Mouse (Mus musculus): Measurements from ENCODE around the gene Ptpra. TPM values are rescaled to one million over a fixed set of nuclear protein-coding genes. Genes with fewer than 3 reads are reported as not detected.
"Not testable (repeated sequence)": the region's sequence is repeated elsewhere in the genome, so short reads cannot be mapped to it uniquely, and the experiment has no call there.

Gene Ptpra
- total and polyA plus RNA-seq, 2 experiments from 2014 or later, result 144 to 147 TPM

DNA sequence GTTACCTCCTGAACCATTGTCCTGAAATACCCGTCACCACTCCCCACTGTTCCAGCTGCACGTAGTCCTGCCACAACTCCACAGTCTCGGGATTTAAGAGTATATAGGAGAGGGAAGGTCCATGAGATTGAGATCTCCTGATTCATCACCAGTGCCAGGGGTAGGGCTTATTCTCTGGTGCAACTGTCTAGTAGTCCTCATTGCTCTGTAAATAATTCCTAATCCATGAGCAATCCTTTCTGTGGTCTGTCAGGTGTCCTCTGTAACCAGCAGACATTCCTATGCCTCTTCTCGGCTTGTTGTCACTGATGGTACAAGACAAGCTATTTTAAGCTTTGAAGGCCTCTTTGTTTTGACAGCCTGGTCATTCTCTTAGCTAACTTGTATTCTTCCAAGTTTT lies 46.9 kb downstream of the Ptpra start:
- Histone ChIP-seq H3K36me3 (ENCODE audit: insufficient read depth, low read length) (no peaks in the 10 kb centered on the region), H3K4me3 (ENCODE audit: low read depth, low read length) (no peak overlapping the region), H3K4me1 (ENCODE audit: insufficient read depth, low read length) (no peaks in the 10 kb centered on the region), H3K27ac (ENCODE audit: low read depth, low read length) (no peak overlapping the region), H3K27me3 (ENCODE audit: insufficient read depth, low read length) (no peaks in the 10 kb centered on the region), H3K4me2 (ENCODE audit: low read depth, low read length, poor library complexity, severe bottlenecking) (no peak overlapping the region), H3K9ac (replicated peaks; ENCODE audit: low read length, poor library complexity, severe bottlenecking) (no peak overlapping the region), H3K9me3 (ENCODE audit: low read length) (no peaks in the 10 kb centered on the region)
- 26% methylated on average over 4 of the region's 4 CpGs for WGBS
- DNase-seq (ENCODE audit: low spot score) (no peak), ATAC-seq (ENCODE audit: low FRiP score) (no peak)
- TF ChIP-seq CTCF (IDR thresholded peaks at IDR 0.05), result no peak

DNA sequence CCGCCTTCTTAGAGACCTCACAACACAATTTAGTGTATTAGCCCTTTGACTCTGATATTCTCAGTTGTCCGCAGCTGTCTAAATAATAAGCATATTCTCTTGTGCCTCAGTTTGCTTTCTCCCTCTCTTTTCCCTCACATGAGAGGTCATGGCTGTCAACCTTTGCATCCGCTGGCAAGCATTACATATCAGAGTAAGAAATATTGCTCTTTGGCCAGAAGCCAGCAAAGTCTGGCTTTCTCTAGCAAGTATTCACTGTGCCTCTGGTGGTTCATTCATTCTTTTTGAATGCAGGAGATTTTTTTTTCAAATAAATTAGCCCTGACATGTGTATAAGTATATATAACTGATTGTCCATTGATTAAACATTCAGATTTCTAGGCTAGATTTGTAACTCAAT lies 49.5 kb downstream of the Ptpra start:
- ATAC-seq (ENCODE audit: low FRiP score) (no peak), DNase-seq (ENCODE audit: low spot score) (peak; percentile 23)
- H3K27ac ChIP-seq (ENCODE audit: low read depth, low read length), result no peak overlapping the region
- no peak overlapping the region for H3K4me3 ChIP-seq (ENCODE audit: low read depth, low read length)
- 78% methylated on average over 3 of the region's 3 CpGs for WGBS
- no peak for TF ChIP-seq CTCF (IDR thresholded peaks at IDR 0.05)
- no peak overlapping the region for H3K9ac ChIP-seq (replicated peaks; ENCODE audit: low read length, poor library complexity, severe bottlenecking)
- no peaks in the 10 kb centered on the region for H3K4me1 ChIP-seq (ENCODE audit: insufficient read depth, low read length)
- no peaks in the 10 kb centered on the region for H3K9me3 ChIP-seq (ENCODE audit: low read length)
- no peaks in the 10 kb centered on the region for H3K27me3 ChIP-seq (ENCODE audit: insufficient read depth, low read length)
- H3K4me2 ChIP-seq (ENCODE audit: low read depth, low read length, poor library complexity, severe bottlenecking), result no peak overlapping the region
- H3K36me3 ChIP-seq (ENCODE audit: insufficient read depth, low read length), result no peaks in the 10 kb centered on the region

DNA sequence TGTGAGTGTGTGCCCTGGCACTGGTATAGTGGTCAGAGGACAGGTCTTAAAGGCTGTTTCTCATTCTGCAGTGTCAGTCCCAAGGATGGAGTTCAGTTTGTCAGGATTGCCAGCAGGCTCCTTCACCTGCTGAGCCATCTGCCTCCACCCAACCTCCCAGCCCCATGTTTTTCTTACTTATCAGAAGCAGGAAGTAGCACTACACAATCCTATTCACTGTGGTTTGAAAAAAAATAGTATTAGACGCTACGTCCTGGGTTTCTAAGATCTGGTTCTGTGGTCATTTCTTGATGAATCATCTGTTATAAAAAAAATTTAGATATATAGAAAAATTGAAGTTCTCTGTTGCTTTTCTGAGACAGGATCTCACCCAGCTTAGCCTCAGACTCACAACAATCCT lies 51.5 kb downstream of the Ptpra start:
- H3K4me2 ChIP-seq (ENCODE audit: low read depth, low read length, poor library complexity, severe bottlenecking), result no peak overlapping the region
- no peaks in the 10 kb centered on the region for H3K4me1 ChIP-seq (ENCODE audit: insufficient read depth, low read length)
- no peak overlapping the region for H3K4me3 ChIP-seq (ENCODE audit: low read depth, low read length)
- peaks cover 4% of the 10 kb centered on the region; the same call in 1 of the 2 replicates for H3K36me3 ChIP-seq (ENCODE audit: insufficient read depth, low read length)
- DNase-seq (ENCODE audit: low spot score) (no peak), ATAC-seq (ENCODE audit: low FRiP score) (no peak)
- WGBS, result 89% methylated on average over 2 of the region's 2 CpGs
- no peaks in the 10 kb centered on the region for H3K9me3 ChIP-seq (ENCODE audit: low read length)
- TF ChIP-seq CTCF (IDR thresholded peaks at IDR 0.05), result no peak
- H3K27ac ChIP-seq (ENCODE audit: low read depth, low read length), result no peak overlapping the region
- H3K27me3 ChIP-seq (ENCODE audit: insufficient read depth, low read length), result no peaks in the 10 kb centered on the region
- no peak overlapping the region for H3K9ac ChIP-seq (replicated peaks; ENCODE audit: low read length, poor library complexity, severe bottlenecking)

GRCm38 (mm10) chr2:130511616-130512015 lies 61.5 kb downstream of the Ptpra start:
- not testable (repeated sequence) for H3K27me3 ChIP-seq (ENCODE audit: insufficient read depth, low read length); H3K4me1 ChIP-seq (ENCODE audit: insufficient read depth, low read length); H3K27ac ChIP-seq (ENCODE audit: low read depth, low read length); H3K9me3 ChIP-seq (ENCODE audit: low read length); H3K4me2 ChIP-seq (ENCODE audit: low read depth, low read length, poor library complexity, severe bottlenecking); H3K9ac ChIP-seq (replicated peaks; ENCODE audit: low read length, poor library complexity, severe bottlenecking); DNase-seq (ENCODE audit: low spot score); ATAC-seq (ENCODE audit: low FRiP score); H3K4me3 ChIP-seq (ENCODE audit: low read depth, low read length)
- 93% methylated on average over 4 of the region's 5 CpGs for WGBS
- peaks cover 13% of the 10 kb centered on the region for H3K36me3 ChIP-seq (ENCODE audit: insufficient read depth, low read length)

DNA sequence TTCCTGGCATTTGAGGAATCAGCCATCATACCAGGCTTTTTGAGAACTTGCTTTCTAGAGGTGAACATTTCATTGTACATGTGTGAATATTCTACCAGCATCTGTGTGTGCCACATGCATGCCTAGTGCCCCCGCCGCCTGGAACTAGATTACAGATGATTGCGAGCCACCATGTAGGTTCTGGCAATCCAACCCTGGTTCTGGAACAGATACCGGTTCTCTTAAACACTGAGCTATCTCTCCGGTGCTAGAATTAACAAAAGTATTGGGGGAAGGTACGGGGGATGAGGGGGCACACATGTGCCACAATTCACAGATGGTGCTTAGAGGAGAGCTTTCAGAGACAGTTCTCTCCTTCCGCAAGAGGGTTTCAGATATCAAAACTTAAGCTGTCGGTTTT lies 63.8 kb downstream of the Ptpra start:
- H3K4me1 ChIP-seq (ENCODE audit: insufficient read depth, low read length), result no peaks in the 10 kb centered on the region
- H3K4me3 ChIP-seq (ENCODE audit: low read depth, low read length), result no peak overlapping the region
- H3K27ac ChIP-seq (ENCODE audit: low read depth, low read length), result no peak overlapping the region
- 97% methylated on average over 8 of the region's 8 CpGs for WGBS
- ATAC-seq (ENCODE audit: low FRiP score), result no peak
- H3K9ac ChIP-seq (replicated peaks; ENCODE audit: low read length, poor library complexity, severe bottlenecking), result no peak overlapping the region
- H3K36me3 ChIP-seq (ENCODE audit: insufficient read depth, low read length), result peaks cover 12% of the 10 kb centered on the region
- no peak overlapping the region for H3K4me2 ChIP-seq (ENCODE audit: low read depth, low read length, poor library complexity, severe bottlenecking)
- no peaks in the 10 kb centered on the region for H3K9me3 ChIP-seq (ENCODE audit: low read length)
- no peak for TF ChIP-seq CTCF (IDR thresholded peaks at IDR 0.05)
- DNase-seq (ENCODE audit: low spot score), result no peak
- no peaks in the 10 kb centered on the region for H3K27me3 ChIP-seq (ENCODE audit: insufficient read depth, low read length)

- no peaks in the 10 kb centered on the region for H3K9me3 ChIP-seq (ENCODE audit: low read length)
- ATAC-seq (ENCODE audit: low FRiP score) (no peak), DNase-seq (ENCODE audit: low spot score) (peak; percentile 11)
- peaks cover 30% of the 10 kb centered on the region for H3K36me3 ChIP-seq (ENCODE audit: insufficient read depth, low read length)
- no peak overlapping the region for H3K4me2 ChIP-seq (ENCODE audit: low read depth, low read length, poor library complexity, severe bottlenecking)
- 0 out of 2 replicates have a peak, but pooled peaks have one; percentile 7 for TF ChIP-seq CTCF (IDR thresholded peaks at IDR 0.05)
- H3K4me1 ChIP-seq (ENCODE audit: insufficient read depth, low read length), result no peaks in the 10 kb centered on the region
- no peak overlapping the region for H3K4me3 ChIP-seq (ENCODE audit: low read depth, low read length)
- H3K27ac ChIP-seq (ENCODE audit: low read depth, low read length), result no peak overlapping the region
- no peak overlapping the region for H3K9ac ChIP-seq (replicated peaks; ENCODE audit: low read length, poor library complexity, severe bottlenecking)
- WGBS, result 22% methylated on average over 5 of the region's 5 CpGs
- H3K27me3 ChIP-seq (ENCODE audit: insufficient read depth, low read length), result no peaks in the 10 kb centered on the region
Measured at GRCm38 (mm10) chr2:130515791-130516190, 65.7 kb downstream of the Ptpra start.
